Mouse (Mus musculus) limb, embryonic 12.5 days (tissue): ENCODE measurements around the gene Bbs9. TPM values are rescaled to one million over a fixed set of nuclear protein-coding genes. Genes with fewer than 3 reads are reported as not detected.

Experiments
- ATAC-seq: fragments of 200-750 bp; cut with Nextera tagmentation; 2 replicates; pipeline ENCODE4 v1.8.0; 2017; ENCODE audit warnings: low read depth, moderate TSS enrichment; ENCODE audit not compliant: insufficient number of reproducible peaks, insufficient read depth, low FRiP score, low TSS enrichment
- H3K27ac ChIP-seq: fragments of 300-500 bp; sonication (generic); 2 replicates; pipeline ENCODE4 v1.5.1; 2016; ENCODE audit warnings: mild to moderate bottlenecking, moderate library complexity
- H3K27me3 ChIP-seq: fragments of 300-500 bp; sonication (generic); 2 replicates; pipeline ENCODE4 v1.6.1; 2016; ENCODE audit warnings: mild to moderate bottlenecking, moderate library complexity
- H3K36me3 ChIP-seq: fragments of 300-500 bp; sonication (generic); 2 replicates; pipeline ENCODE4 v1.6.1; 2016; ENCODE audit warnings: mild to moderate bottlenecking, moderate library complexity
- H3K4me1 ChIP-seq: fragments of 300-500 bp; sonication (generic); replicated peaks from 2 replicates; pipeline ENCODE4 v1.6.1; 2016
- H3K4me2 ChIP-seq: fragments of 300-500 bp; sonication (generic); 2 replicates; pipeline ENCODE4 v1.6.1; 2016; ENCODE audit warnings: mild to moderate bottlenecking, moderate library complexity
- H3K4me3 ChIP-seq: fragments of 300-500 bp; sonication (generic); replicated peaks from 2 replicates; pipeline ENCODE4 v1.5.1; 2016; ENCODE audit warnings: mild to moderate bottlenecking
- H3K9ac ChIP-seq: fragments of 300-500 bp; sonication (generic); replicated peaks from 2 replicates; pipeline ENCODE4 v1.6.1; 2016; ENCODE audit warnings: mild to moderate bottlenecking, moderate library complexity
- H3K9me3 ChIP-seq: fragments of 300-500 bp; sonication (generic); 2 replicates; pipeline ENCODE4 v1.6.1; 2016; ENCODE audit warnings: mild to moderate bottlenecking, moderate library complexity
- WGBS: fragments of 180-500 bp; shearing (Covaris S2); methylation state at CpG from one replicate; pipeline ENCODE4 v1.1.7; 2016; 5-methylcytosine and 5-hydroxymethylcytosine counted together
- polyA plus RNA-seq: library from polyadenylated mRNA; unstranded; fragments of >200 nt; fragmentation: Nextera tagmentation; extraction: Ambion mirVana; gene quantifications from 2 replicates; pipeline ENCODE4 v1.2.1, GENCODE M21; 2016

Gene Bbs9
- polyA plus RNA-seq, 1 experiment from 2014 or later: 18.1 TPM

DNA sequence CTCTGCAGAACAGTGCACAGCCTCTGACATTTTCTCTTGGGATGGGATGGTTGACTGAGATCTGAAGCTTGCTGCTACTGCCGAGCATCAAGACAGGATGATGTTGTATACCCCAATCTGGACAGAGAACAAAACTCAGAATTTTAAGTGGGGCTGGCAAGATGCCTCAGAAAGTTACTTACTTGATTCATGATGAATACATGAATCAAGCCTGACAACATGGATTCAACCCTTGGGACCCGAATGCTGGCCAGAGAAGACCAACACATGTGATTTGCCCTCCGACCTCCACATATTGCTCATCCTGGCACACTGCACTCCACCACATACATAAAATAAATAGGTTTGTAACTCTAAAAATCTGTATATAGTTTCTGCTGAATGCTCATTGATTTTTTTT, 403.8 kb downstream of the Bbs9 start:
- Histone ChIP-seq H3K4me3 (no peak overlapping the region), H3K36me3 (no peaks in the 10 kb centered on the region), H3K4me1 (peaks cover 16% of the 10 kb centered on the region), H3K9ac (no peak overlapping the region), H3K27me3 (no peaks in the 10 kb centered on the region), H3K4me2 (no peak overlapping the region), H3K27ac (no peak overlapping the region), H3K9me3 (no peaks in the 10 kb centered on the region)
- ATAC-seq: no peak
- 92% methylated on average over 3 of the region's 3 CpGs for WGBS

- Histone ChIP-seq H3K27ac (no peak overlapping the region), H3K4me3 (no peak overlapping the region), H3K4me2 (no peak overlapping the region), H3K9ac (no peak overlapping the region), H3K36me3 (no peaks in the 10 kb centered on the region), H3K27me3 (no peaks in the 10 kb centered on the region), H3K4me1 (peaks cover 7% of the 10 kb centered on the region; the same call in 1 of the 2 replicates), H3K9me3 (no peaks in the 10 kb centered on the region)
- 77% methylated on average over 4 of the region's 4 CpGs for WGBS
- ATAC-seq: no peak
Measured at GRCm38 (mm10) chr9:22886351-22886750, 410.8 kb downstream of the Bbs9 start.

- no peak for ATAC-seq
- no peak overlapping the region for H3K27ac ChIP-seq
- H3K9me3 ChIP-seq: no peaks in the 10 kb centered on the region
- no peak overlapping the region for H3K4me3 ChIP-seq
- no peaks in the 10 kb centered on the region for H3K4me1 ChIP-seq
- whole genome bisulfite sequencing: 75% methylated on average over 3 of the region's 3 CpGs
- H3K4me2 ChIP-seq: no peak overlapping the region
- no peaks in the 10 kb centered on the region for H3K27me3 ChIP-seq
- no peaks in the 10 kb centered on the region for H3K36me3 ChIP-seq
- H3K9ac ChIP-seq: no peak overlapping the region
Measured at GRCm38 (mm10) chr9:22905434-22905833, 429.9 kb downstream of the Bbs9 start.

DNA sequence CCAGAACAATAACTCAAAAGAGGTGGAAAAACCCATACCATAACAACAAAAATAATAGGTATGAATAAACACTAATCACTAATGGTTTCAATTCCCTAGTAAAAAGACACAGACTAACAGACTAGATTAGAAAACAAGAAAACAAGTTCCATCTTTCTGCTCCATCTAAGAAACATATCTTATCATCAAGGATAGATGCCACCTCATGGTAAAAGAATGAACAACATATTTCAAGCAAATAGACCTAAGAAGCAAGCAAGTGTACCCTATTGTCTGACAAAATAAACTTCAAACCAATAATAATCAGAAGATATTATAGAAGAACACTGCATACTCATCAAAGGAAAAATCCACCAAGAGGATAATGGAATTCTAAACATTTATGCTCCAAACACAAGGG, 441.3 kb downstream of the Bbs9 start:
- ATAC-seq: no peak
- Histone ChIP-seq H3K4me3 (no peak overlapping the region), H3K9ac (no peak overlapping the region), H3K36me3 (no peaks in the 10 kb centered on the region), H3K27ac (no peak overlapping the region), H3K4me2 (no peak overlapping the region), H3K9me3 (no peaks in the 10 kb centered on the region), H3K4me1 (no peaks in the 10 kb centered on the region), H3K27me3 (no peaks in the 10 kb centered on the region)

GRCm38 (mm10) chr9:22935645-22936044, 460.1 kb downstream of the Bbs9 start:
- Histone ChIP-seq H3K4me1 (peaks cover 9% of the 10 kb centered on the region; the same call in 1 of the 2 replicates), H3K4me2 (no peak overlapping the region), H3K9me3 (no peaks in the 10 kb centered on the region), H3K36me3 (no peaks in the 10 kb centered on the region), H3K27me3 (no peaks in the 10 kb centered on the region), H3K4me3 (no peak overlapping the region), H3K27ac (no peak overlapping the region), H3K9ac (no peak overlapping the region)
- no peak for ATAC-seq

Other genes with a start within 250 kb of the Bbs9 start
- 10.2 and 11.5 TPM in 2 replicates for gene Zfp599, start 215.8 kb upstream of the Bbs9 start, polyA plus RNA-seq
- gene Zfp810, start 168.1 kb upstream of the Bbs9 start, polyA plus RNA-seq: 36.6 and 36.9 TPM in 2 replicates
- gene Anln, start 86.5 kb upstream of the Bbs9 start, polyA plus RNA-seq: 48.3 and 52.8 TPM in 2 replicates
- 7.9 and 9.2 TPM in 2 replicates for gene 9530077C05Rik, start 64.2 kb upstream of the Bbs9 start, polyA plus RNA-seq
- not detected in 2 replicates for gene Gm17545, start 21.4 kb upstream of the Bbs9 start, polyA plus RNA-seq
- gene Rp9, start 6.0 kb upstream of the Bbs9 start, polyA plus RNA-seq: 79.9 and 82.0 TPM in 2 replicates